Mouse (Mus musculus): ENCODE data around the gene Cd86. TPM values are rescaled to one million over a fixed set of nuclear protein-coding genes. Genes with fewer than 3 reads are reported as not detected.

The Cd86 gene
- total RNA-seq, 4 experiments from 2014 or later = 0.27 to 0.65 (median 0.43) TPM

- no peak for DNase-seq (ENCODE audit: low spot score in 2 of 2)
Observed at GRCm38 (mm10) chr16:36655910-36656309, 10.0 kb downstream of the Cd86 start.

GRCm38 (mm10) chr16:36655199-36655598 lies 10.7 kb downstream of the Cd86 start:
- no peak for DNase-seq (ENCODE audit: low spot score in 2 of 2)

- DNase-seq (ENCODE audit: low spot score in 2 of 2) = no peak
Observed at GRCm38 (mm10) chr16:36651174-36651766, 14.6 kb downstream of the Cd86 start.

GRCm38 (mm10) chr16:36650511-36650910 lies 15.4 kb downstream of the Cd86 start:
- no peak for DNase-seq (ENCODE audit: low spot score in 2 of 2)

GRCm38 (mm10) chr16:36649304-36649703 lies 16.6 kb downstream of the Cd86 start:
- DNase-seq (ENCODE audit: low spot score in 2 of 2) = no peak

- no peak for DNase-seq (ENCODE audit: low spot score in 2 of 2)
Observed at GRCm38 (mm10) chr16:36645124-36645523, 20.8 kb downstream of the Cd86 start.

- DNase-seq (ENCODE audit: low spot score in 2 of 2) = no peak
Observed at GRCm38 (mm10) chr16:36642696-36643046, 23.2 kb downstream of the Cd86 start.

GRCm38 (mm10) chr16:36641830-36642695 lies 23.8 kb downstream of the Cd86 start:
- DNase-seq (ENCODE audit: low spot score in 2 of 2) = no peak

GRCm38 (mm10) chr16:36640993-36641392 lies 24.9 kb downstream of the Cd86 start:
- no peak for DNase-seq (ENCODE audit: low spot score in 2 of 2)

GRCm38 (mm10) chr16:36639812-36640504 lies 25.9 kb downstream of the Cd86 start:
- DNase-seq (ENCODE audit: low spot score in 2 of 2) = no peak

- no peak for DNase-seq (ENCODE audit: low spot score in 2 of 2)
Observed at GRCm38 (mm10) chr16:36636800-36637199, 29.1 kb downstream of the Cd86 start.

GRCm38 (mm10) chr16:36634971-36635710 lies 30.7 kb downstream of the Cd86 start:
- no peak for DNase-seq (ENCODE audit: low spot score in 2 of 2)

- no peak for DNase-seq (ENCODE audit: low spot score in 2 of 2)
Observed at GRCm38 (mm10) chr16:36634421-36634820, 31.5 kb downstream of the Cd86 start.

- no peak for DNase-seq (ENCODE audit: low spot score in 2 of 2)
Observed at GRCm38 (mm10) chr16:36632229-36632628, 33.7 kb downstream of the Cd86 start.

GRCm38 (mm10) chr16:36631607-36632006 lies 34.3 kb downstream of the Cd86 start:
- no peak for DNase-seq (ENCODE audit: low spot score in 2 of 2)

- no peak for DNase-seq (ENCODE audit: low spot score in 2 of 2)
Observed at GRCm38 (mm10) chr16:36627740-36628139, 38.1 kb downstream of the Cd86 start.

- DNase-seq (ENCODE audit: low spot score in 2 of 2) = no peak
Observed at GRCm38 (mm10) chr16:36626567-36627197, 39.2 kb downstream of the Cd86 start.

GRCm38 (mm10) chr16:36625909-36626308 lies 40.0 kb downstream of the Cd86 start:
- no peak for DNase-seq (ENCODE audit: low spot score in 2 of 2)

- DNase-seq (ENCODE audit: low spot score in 2 of 2) = no peak
Observed at GRCm38 (mm10) chr16:36622320-36622719, 43.6 kb downstream of the Cd86 start.

GRCm38 (mm10) chr16:36621108-36621507 lies 44.8 kb downstream of the Cd86 start:
- no peak for DNase-seq (ENCODE audit: low spot score in 2 of 2)

- DNase-seq (ENCODE audit: low spot score in 2 of 2) = no peak
Observed at GRCm38 (mm10) chr16:36613701-36614100, 52.2 kb downstream of the Cd86 start.

Measured in gastrocnemius, adult 8-10 months (tissue).